Mouse (Mus musculus): ENCODE measurements around the gene Ect2l. TPM values are rescaled to one million over a fixed set of nuclear protein-coding genes. Genes with fewer than 3 reads are reported as not detected.

Gene Ect2l
- polyA plus RNA-seq, 1 experiment from 2014 or later, result 0.22 TPM

- DNase-seq (ENCODE audit: low spot score, missing footprints) (peak; percentile 99), ATAC-seq (ENCODE audit: low FRiP score) (peak; percentile 70; the same call in 1 of the 2 replicates)
- 68% methylated on average over 14 of the region's 14 CpGs for WGBS
- Histone ChIP-seq H3K9ac (ENCODE audit: low read length) (no peak overlapping the region), H3K27me3 (ENCODE audit: control insufficient read depth, insufficient read depth, low read length) (no peaks in the 10 kb centered on the region), H3K4me3 (ENCODE audit: low read depth, low read length) (no peak overlapping the region), H3K4me2 (no peak overlapping the region; the same call in 1 of the 2 replicates), H3K36me3 (ENCODE audit: control insufficient read depth, insufficient read depth, low read length) (no peaks in the 10 kb centered on the region), H3K9me3 (ENCODE audit: control insufficient read depth, low read length) (no peaks in the 10 kb centered on the region), H3K4me1 (ENCODE audit: control insufficient read depth, insufficient read depth, low read length) (peaks cover 2% of the 10 kb centered on the region; the same call in 1 of the 2 replicates), H3K27ac (ENCODE audit: low read depth, low read length) (no peak overlapping the region)
Measured at GRCm38 (mm10) chr10:18197206-18197979, 13.3 kb downstream of the Ect2l start.

- Histone ChIP-seq H3K4me2 (no peak overlapping the region), H3K4me1 (ENCODE audit: control insufficient read depth, insufficient read depth, low read length) (no peaks in the 10 kb centered on the region), H3K9ac (ENCODE audit: low read length) (no peak overlapping the region), H3K4me3 (ENCODE audit: low read depth, low read length) (no peak overlapping the region), H3K27ac (ENCODE audit: low read depth, low read length) (no peak overlapping the region), H3K9me3 (ENCODE audit: control insufficient read depth, low read length) (no peaks in the 10 kb centered on the region), H3K27me3 (ENCODE audit: control insufficient read depth, insufficient read depth, low read length) (no peaks in the 10 kb centered on the region), H3K36me3 (ENCODE audit: control insufficient read depth, insufficient read depth, low read length) (no peaks in the 10 kb centered on the region)
- DNase-seq (ENCODE audit: low spot score, missing footprints) (no peak), ATAC-seq (ENCODE audit: low FRiP score) (no peak)
- WGBS, result 75% methylated on average over 14 of the region's 14 CpGs
Measured at GRCm38 (mm10) chr10:18194737-18195141, 16.0 kb downstream of the Ect2l start.

GRCm38 (mm10) chr10:18194156-18194555, 16.5 kb downstream of the Ect2l start:
- H3K4me1 ChIP-seq (ENCODE audit: control insufficient read depth, insufficient read depth, low read length), result no peaks in the 10 kb centered on the region
- no peak for ATAC-seq (ENCODE audit: low FRiP score)
- H3K27ac ChIP-seq (ENCODE audit: low read depth, low read length), result no peak overlapping the region
- 87% methylated on average over 11 of the region's 11 CpGs for WGBS
- DNase-seq (ENCODE audit: low spot score, missing footprints), result no peak
- no peak overlapping the region for H3K9ac ChIP-seq (ENCODE audit: low read length)
- H3K27me3 ChIP-seq (ENCODE audit: control insufficient read depth, insufficient read depth, low read length), result no peaks in the 10 kb centered on the region
- H3K4me2 ChIP-seq, result no peak overlapping the region
- H3K36me3 ChIP-seq (ENCODE audit: control insufficient read depth, insufficient read depth, low read length), result no peaks in the 10 kb centered on the region
- H3K4me3 ChIP-seq (ENCODE audit: low read depth, low read length), result no peak overlapping the region
- H3K9me3 ChIP-seq (ENCODE audit: control insufficient read depth, low read length), result no peaks in the 10 kb centered on the region

- Histone ChIP-seq H3K27me3 (ENCODE audit: control insufficient read depth, insufficient read depth, low read length) (no peaks in the 10 kb centered on the region), H3K9ac (ENCODE audit: low read length) (no peak overlapping the region)
- WGBS, result 89% methylated on average over 11 of the region's 11 CpGs
Measured at GRCm38 (mm10) chr10:18193221-18193620, 17.5 kb downstream of the Ect2l start.

GRCm38 (mm10) chr10:18191706-18192105, 19.0 kb downstream of the Ect2l start:
- no peaks in the 10 kb centered on the region for H3K9me3 ChIP-seq (ENCODE audit: control insufficient read depth, low read length)
- H3K36me3 ChIP-seq (ENCODE audit: control insufficient read depth, insufficient read depth, low read length), result no peaks in the 10 kb centered on the region
- no peak overlapping the region for H3K9ac ChIP-seq (ENCODE audit: low read length)
- no peak overlapping the region for H3K27ac ChIP-seq (ENCODE audit: low read depth, low read length)
- DNase-seq (ENCODE audit: low spot score, missing footprints), result no peak
- H3K4me3 ChIP-seq (ENCODE audit: low read depth, low read length), result no peak overlapping the region
- no peak overlapping the region for H3K4me2 ChIP-seq
- 79% methylated on average over 8 of the region's 8 CpGs for WGBS
- H3K4me1 ChIP-seq (ENCODE audit: control insufficient read depth, insufficient read depth, low read length), result no peaks in the 10 kb centered on the region
- H3K27me3 ChIP-seq (ENCODE audit: control insufficient read depth, insufficient read depth, low read length), result no peaks in the 10 kb centered on the region
- ATAC-seq (ENCODE audit: low FRiP score), result no peak

More at GRCm38 (mm10) chr10:18193221-18193620, 17.5 kb downstream of the Ect2l start:
- Histone ChIP-seq H3K36me3 (ENCODE audit: control insufficient read depth, insufficient read depth, low read length) (no peaks in the 10 kb centered on the region), H3K4me3 (ENCODE audit: low read depth, low read length) (no peak overlapping the region), H3K4me2 (no peak overlapping the region), H3K4me1 (ENCODE audit: control insufficient read depth, insufficient read depth, low read length) (no peaks in the 10 kb centered on the region), H3K9me3 (ENCODE audit: control insufficient read depth, low read length) (no peaks in the 10 kb centered on the region), H3K27ac (ENCODE audit: low read depth, low read length) (no peak overlapping the region)
- ATAC-seq (ENCODE audit: low FRiP score) (no peak), DNase-seq (ENCODE audit: low spot score, missing footprints) (no peak)

GRCm38 (mm10) chr10:18189498-18189897, 21.2 kb downstream of the Ect2l start:
- H3K36me3 ChIP-seq (ENCODE audit: control insufficient read depth, insufficient read depth, low read length), result no peaks in the 10 kb centered on the region
- no peaks in the 10 kb centered on the region for H3K27me3 ChIP-seq (ENCODE audit: control insufficient read depth, insufficient read depth, low read length)
- DNase-seq (ENCODE audit: low spot score, missing footprints) (peak; percentile 28), ATAC-seq (ENCODE audit: low FRiP score) (no peak)
- H3K27ac ChIP-seq (ENCODE audit: low read depth, low read length), result no peak overlapping the region
- no peak overlapping the region for H3K4me2 ChIP-seq
- no peak overlapping the region for H3K9ac ChIP-seq (ENCODE audit: low read length)
- no peaks in the 10 kb centered on the region for H3K9me3 ChIP-seq (ENCODE audit: control insufficient read depth, low read length)
- H3K4me3 ChIP-seq (ENCODE audit: low read depth, low read length), result no peak overlapping the region
- no peaks in the 10 kb centered on the region for H3K4me1 ChIP-seq (ENCODE audit: control insufficient read depth, insufficient read depth, low read length)
- WGBS, result 88% methylated on average over 4 of the region's 4 CpGs

GRCm38 (mm10) chr10:18188564-18188963, 22.1 kb downstream of the Ect2l start:
- Histone ChIP-seq H3K4me1 (ENCODE audit: control insufficient read depth, insufficient read depth, low read length) (no peaks in the 10 kb centered on the region), H3K27me3 (ENCODE audit: control insufficient read depth, insufficient read depth, low read length) (no peaks in the 10 kb centered on the region), H3K27ac (ENCODE audit: low read depth, low read length) (no peak overlapping the region), H3K4me2 (no peak overlapping the region), H3K9ac (ENCODE audit: low read length) (no peak overlapping the region), H3K4me3 (ENCODE audit: low read depth, low read length) (no peak overlapping the region), H3K9me3 (ENCODE audit: control insufficient read depth, low read length) (no peaks in the 10 kb centered on the region), H3K36me3 (ENCODE audit: control insufficient read depth, insufficient read depth, low read length) (no peaks in the 10 kb centered on the region)
- no peak for ATAC-seq (ENCODE audit: low FRiP score)
- WGBS, result 81% methylated on average over 6 of the region's 6 CpGs
- peak; percentile 65 for DNase-seq (ENCODE audit: low spot score, missing footprints)

GRCm38 (mm10) chr10:18182246-18182645, 28.4 kb downstream of the Ect2l start:
- H3K4me3 ChIP-seq (ENCODE audit: low read depth, low read length), result no peak overlapping the region
- ATAC-seq (ENCODE audit: low FRiP score) (no peak), DNase-seq (ENCODE audit: low spot score, missing footprints) (peak; percentile 31)
- H3K9me3 ChIP-seq (ENCODE audit: control insufficient read depth, low read length), result no peaks in the 10 kb centered on the region
- H3K4me1 ChIP-seq (ENCODE audit: control insufficient read depth, insufficient read depth, low read length), result no peaks in the 10 kb centered on the region
- no peaks in the 10 kb centered on the region for H3K36me3 ChIP-seq (ENCODE audit: control insufficient read depth, insufficient read depth, low read length)
- WGBS, result 82% methylated on average over 5 of the region's 5 CpGs
- no peak overlapping the region for H3K9ac ChIP-seq (ENCODE audit: low read length)
- no peak overlapping the region for H3K27ac ChIP-seq (ENCODE audit: low read depth, low read length)
- H3K27me3 ChIP-seq (ENCODE audit: control insufficient read depth, insufficient read depth, low read length), result no peaks in the 10 kb centered on the region
- H3K4me2 ChIP-seq, result no peak overlapping the region

- Histone ChIP-seq H3K9ac (ENCODE audit: low read length) (no peak overlapping the region), H3K4me1 (ENCODE audit: control insufficient read depth, insufficient read depth, low read length) (no peaks in the 10 kb centered on the region), H3K36me3 (ENCODE audit: control insufficient read depth, insufficient read depth, low read length) (no peaks in the 10 kb centered on the region), H3K9me3 (ENCODE audit: control insufficient read depth, low read length) (no peaks in the 10 kb centered on the region), H3K27ac (ENCODE audit: low read depth, low read length) (no peak overlapping the region), H3K4me2 (no peak overlapping the region), H3K4me3 (ENCODE audit: low read depth, low read length) (no peak overlapping the region), H3K27me3 (ENCODE audit: control insufficient read depth, insufficient read depth, low read length) (no peaks in the 10 kb centered on the region)
- no peak for ATAC-seq (ENCODE audit: low FRiP score)
- no peak for DNase-seq (ENCODE audit: low spot score, missing footprints)
- WGBS, result 62% methylated on average over 2 of the region's 2 CpGs
Measured at GRCm38 (mm10) chr10:18177304-18177703, 33.4 kb downstream of the Ect2l start.
